In the genomic region with DNA sequence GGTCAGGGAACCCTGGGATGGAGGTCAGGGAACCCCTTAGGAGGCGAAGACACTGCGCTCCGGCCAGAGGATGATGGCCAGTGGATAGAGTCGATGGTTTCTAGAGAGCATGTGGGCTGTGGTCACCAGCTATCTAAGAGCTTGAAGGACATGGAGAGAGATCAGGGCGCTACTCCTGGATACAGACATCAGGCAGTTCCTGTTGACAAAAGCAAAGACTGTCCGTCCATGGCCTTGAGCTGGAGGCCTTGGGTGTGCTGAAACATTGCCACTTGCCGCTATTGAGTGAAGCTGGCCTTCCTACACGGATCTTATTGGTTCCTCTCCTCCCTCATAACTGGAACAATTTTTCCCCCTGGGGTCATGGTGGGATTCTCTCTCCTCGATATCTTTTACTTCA, we compare ENCODE assay signal across 8 mouse cellular contexts.
"Had no signal": no experiment of that assay in that cellular context is flagged by ENCODE, and none has a peak within 500 bp of the region (broad histone marks: within the 10 kb centered on the region; RNA-seq: fewer than 3 reads in every experiment).

No protein-coding gene starts in this region.

- DNase-seq: kidney, adult 2 months; kidney, postnatal 25 days; left cerebral cortex, postnatal 4 days; lung, adult 18-20 months; retina, postnatal 1 day; right cerebral cortex, postnatal 4 days; spleen, adult 18-20 months; thymus, postnatal 4 days had no signal
